Mouse (Mus musculus) megakaryocyte, adult 5-6 weeks (primary cell): ENCODE data around the gene Cd164l2. TPM values are rescaled to one million over a fixed set of nuclear protein-coding genes. Genes with fewer than 3 reads are reported as not detected.

ENCODE experiments used
- ATAC-seq: 2 replicates; pipeline ENCODE4 v1.8.0; 2016; ENCODE audit warnings: mild to moderate bottlenecking, inconsistent platforms; ENCODE audit not compliant: poor library complexity, severe bottlenecking
- total RNA-seq, 2 experiments: library from RNA; stranded (forward) in 1 of 2; stranded (reverse) in 1 of 2; fragments of 153-499, 151-499 nt in 1 of 2; fragments of 221-1000, 200-1000 nt in 1 of 2; gene quantifications; 2 replicates each; pipeline versions ENCODE4 v1.2.3 to v1.2.4; 2015 to 2017

Gene Cd164l2
- total RNA-seq, 2 experiments from 2014 or later: not detected

GRCm38 (mm10) chr4:133217641-133218040 is 5.7 kb downstream of the Cd164l2 start:
- peak; percentile 57 for ATAC-seq

DNA sequence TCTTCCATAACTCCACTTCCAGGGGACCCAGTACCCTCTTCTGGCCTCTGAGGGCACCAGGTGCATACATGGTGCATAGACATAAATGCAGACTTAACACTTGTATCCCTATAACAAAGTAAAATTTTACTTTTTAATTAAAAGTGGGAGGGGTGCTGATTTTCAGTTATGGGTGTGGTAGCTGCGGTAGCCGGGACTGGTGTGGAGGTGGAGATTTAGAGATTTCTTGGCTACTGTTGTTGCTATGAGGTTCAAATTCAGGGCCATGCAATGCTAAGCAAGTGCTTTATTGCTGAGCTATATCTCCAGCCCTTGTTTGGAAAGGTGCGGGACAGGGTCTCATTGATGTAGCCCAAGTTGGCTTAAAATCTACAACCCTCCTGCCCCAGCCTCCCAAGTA is 6.8 kb downstream of the Cd164l2 start:
- ATAC-seq: no peak

- no peak for ATAC-seq
Measured at GRCm38 (mm10) chr4:133220656-133221055, 8.7 kb downstream of the Cd164l2 start.

DNA sequence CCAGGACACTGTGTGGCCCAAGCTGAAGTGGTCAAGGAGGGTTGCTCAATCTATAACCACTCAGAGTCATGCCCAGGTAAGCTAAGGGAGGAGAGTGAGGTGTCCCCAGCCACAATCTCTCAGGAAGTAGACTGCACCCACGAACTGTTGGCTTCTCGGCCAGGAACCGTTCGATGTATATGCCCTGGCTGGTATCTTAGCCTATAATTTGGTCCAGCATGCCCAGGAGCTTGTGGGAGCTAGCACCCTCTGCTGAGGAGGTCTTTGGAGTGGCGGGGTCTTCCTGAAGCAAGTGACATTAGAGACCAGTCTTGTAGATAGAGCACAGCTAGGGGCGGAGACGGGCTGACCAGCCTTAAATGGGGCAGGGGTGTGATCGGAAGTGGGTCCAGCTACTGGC is 9.8 kb downstream of the Cd164l2 start:
- no peak for ATAC-seq

DNA sequence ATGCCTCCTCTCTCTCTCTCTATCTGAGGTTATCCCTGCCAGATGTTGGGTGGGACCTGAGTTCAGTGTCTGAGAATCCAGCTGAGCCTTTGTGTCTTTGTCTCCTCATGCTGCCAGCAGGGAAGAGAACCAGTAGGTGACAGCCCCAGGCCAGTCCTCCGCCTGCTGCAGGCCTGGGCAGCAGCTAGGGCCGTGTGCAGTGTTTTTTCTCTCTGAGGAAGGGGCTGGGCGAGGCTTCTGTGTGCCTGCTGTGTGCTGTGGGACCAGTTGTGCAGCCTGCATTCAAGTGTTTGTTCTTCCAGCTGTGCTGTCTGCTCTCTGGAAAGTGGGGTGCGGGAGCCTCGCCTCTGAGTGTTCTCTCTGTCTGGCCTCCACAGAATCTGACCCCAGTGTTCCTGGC is 11.9 kb downstream of the Cd164l2 start:
- no peak for ATAC-seq

GRCm38 (mm10) chr4:133226073-133226472 is 14.1 kb downstream of the Cd164l2 start:
- no peak for ATAC-seq

DNA sequence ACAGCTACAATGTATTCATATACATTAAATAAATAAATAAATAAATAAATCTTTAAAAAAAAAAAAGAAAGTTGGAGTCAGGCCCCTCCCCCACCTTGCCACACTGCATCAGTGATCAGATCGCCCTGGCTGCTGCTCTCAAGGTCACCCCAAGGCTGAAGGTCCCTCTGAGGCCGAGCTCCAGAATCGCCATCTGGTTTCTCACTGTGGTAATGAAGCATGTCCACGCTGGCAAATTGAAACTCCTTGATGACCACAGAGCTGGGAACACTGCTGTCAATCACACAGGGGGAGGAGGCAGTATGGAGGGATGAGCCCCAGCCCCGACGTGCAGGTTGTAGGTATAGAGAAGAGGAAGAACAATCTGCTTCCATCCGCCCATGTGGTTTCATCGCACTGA is 15.7 kb downstream of the Cd164l2 start:
- no peak for ATAC-seq

DNA sequence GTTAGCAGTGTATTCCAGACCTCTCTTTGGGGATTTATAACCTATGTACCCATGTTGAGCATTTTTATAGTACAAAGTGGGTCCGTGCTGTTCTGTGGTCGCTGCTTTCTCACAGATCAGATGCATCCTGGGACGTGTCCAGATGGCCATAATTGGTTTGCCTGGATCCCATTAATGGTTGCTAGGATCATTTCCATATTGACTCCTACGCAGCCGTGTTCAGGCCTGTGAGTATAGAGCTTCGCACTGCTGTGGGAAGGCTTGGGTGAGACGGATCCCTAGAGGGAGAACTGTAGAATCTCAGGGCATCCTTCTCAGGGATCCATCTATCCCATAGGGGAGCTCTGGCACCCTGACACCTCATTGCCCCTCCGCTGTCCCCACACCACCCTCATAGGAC is 17.7 kb downstream of the Cd164l2 start:
- ATAC-seq: no peak

DNA sequence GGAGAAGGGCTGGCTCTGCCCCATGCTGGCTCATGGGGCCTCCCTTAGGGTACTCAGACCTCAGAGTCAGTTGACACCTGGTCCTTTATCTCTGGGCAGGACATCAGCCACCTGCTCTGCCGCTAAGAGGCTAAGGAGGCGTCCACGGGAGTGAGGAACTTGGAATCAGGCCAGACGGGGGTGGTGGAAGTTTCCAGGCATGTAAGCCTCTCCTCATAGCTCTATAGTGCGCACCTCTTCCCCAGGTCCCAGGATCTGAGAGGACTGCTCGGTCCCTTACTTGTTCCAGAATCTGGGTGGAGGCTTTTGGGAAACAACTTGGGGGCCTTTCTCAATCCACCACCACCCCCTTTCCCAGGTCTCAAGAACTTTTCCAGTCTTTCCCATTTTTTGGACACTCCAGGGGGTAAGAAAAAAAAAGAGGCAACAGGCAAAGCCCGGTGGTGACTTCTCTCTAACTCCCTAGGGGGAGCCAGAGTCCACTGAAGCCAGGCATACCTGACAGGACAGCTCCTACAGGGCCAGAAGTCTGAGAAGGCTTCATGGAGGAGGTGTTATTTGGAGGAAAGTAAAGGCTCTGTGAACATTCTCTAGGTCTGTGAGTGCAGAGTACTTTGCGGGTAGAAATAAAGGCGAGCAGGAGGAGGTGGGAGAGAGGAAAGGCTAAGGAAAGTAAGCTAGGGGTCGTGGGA is 21.5 kb downstream of the Cd164l2 start:
- peak; percentile 69 for ATAC-seq

- no peak for ATAC-seq
Measured at GRCm38 (mm10) chr4:133234771-133235170, 22.8 kb downstream of the Cd164l2 start.

DNA sequence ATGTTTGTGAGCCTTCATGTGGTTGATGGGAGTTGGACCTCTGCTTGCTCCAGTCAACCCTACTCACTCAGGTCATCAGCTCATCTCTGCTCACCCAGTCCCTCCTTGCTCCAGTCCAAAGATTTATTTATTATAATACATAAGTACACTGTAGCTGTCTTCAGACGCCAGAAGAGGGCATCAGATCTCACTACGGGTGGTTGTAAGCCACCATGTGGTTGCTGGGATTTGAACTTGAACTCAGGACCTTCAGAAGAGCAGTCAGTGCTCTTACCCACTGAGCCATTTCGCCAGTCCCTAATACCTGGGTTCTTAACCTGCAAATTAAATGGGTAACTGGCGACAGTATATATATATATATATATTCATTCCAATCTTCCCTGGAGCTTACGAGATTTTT is 23.5 kb downstream of the Cd164l2 start:
- no peak for ATAC-seq

GRCm38 (mm10) chr4:133237911-133238310 is 26.0 kb downstream of the Cd164l2 start:
- peak; percentile 43 for ATAC-seq

DNA sequence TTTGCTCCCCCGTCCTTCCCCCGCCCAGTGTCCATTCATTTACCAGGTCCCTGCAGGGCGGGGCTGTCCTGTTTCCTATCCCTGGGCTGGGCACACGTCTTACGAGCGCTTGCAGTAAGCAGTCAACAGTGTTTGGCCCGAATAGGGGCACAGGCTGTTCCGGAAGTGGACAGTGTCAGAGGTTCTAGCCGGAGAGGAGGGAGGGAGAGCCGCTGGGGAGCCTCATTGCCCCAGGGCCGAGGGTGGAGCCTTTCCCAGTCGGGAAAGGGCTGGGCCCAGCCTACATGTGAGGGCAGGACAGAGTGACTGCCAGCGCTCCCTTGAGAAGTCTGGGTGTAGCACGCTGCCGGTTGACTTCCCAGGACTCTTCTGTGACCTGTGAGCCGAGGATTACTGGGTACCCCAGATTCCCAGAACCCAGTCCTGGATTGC is 28.6 kb downstream of the Cd164l2 start, which contains the start of gene Map3k6:
Gene Map3k6, plus strand, starts transcription at position 329 of the 432 bp plus-strand sequence.
- ATAC-seq: peak; percentile 68

- peak; percentile 81 for ATAC-seq
Measured at GRCm38 (mm10) chr4:133240934-133241908, 29.3 kb downstream of the Cd164l2 start.

DNA sequence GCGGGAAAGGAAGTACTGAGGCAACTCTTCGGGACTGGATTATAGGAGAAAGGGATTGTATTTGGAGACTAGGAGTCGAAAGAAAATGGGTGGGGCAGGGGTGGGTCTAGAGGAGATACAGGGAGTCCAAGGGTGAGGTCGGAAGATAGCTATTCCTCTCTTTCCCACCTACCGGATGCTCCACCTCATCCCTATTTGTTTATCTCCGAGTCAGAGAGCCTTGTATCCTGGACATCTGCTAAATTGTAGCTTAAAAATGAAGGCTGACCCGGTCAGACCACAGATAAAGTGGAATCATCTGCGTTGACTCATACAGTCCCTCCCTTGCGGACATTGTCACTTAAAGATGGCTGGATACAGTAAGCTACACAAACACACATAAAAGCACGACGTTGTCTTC is 30.0 kb downstream of the Cd164l2 start:
- no peak for ATAC-seq

DNA sequence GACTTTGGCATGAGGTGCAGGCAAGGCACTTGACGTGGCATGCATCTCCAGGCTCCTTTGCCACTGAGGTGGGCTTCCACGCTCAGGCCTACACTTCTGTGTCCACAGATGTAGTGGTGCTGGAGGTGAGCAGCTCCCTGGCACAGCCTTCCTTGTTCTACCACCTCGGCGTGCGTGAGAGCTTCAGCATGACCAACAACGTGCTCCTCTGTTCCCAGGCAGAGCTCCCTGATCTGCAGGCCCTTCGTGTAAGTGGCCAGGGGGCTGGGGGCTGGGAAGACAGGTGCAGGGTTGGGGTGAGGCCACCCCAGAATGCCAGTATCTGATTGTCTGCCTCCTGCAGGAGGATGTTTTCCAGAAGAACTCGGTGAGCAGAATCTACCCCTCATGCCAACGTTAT is 30.8 kb downstream of the Cd164l2 start:
- ATAC-seq: no peak

GRCm38 (mm10) chr4:133243538-133243937 is 31.6 kb downstream of the Cd164l2 start:
- no peak for ATAC-seq

GRCm38 (mm10) chr4:133244289-133244688 is 32.4 kb downstream of the Cd164l2 start:
- ATAC-seq: no peak

DNA sequence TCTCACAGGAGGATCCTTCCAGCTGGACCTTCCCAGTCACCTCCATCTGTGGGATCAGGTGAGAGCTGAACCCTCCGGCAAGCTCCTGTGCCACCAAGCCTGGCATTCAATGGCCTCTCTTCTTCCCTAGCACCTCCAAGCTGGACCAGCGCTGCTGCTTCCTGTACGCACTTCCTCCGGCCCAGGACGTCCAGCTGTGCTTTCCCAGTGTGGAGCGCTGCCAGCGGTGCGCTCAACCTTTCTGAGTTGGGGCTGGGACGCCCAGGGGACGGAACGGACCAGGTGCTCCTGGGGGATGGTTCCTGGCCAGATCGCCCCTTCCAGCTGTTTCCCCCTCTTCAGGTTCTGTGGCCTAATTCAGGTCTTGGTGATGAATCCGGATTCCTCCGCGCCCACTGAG is 35.1 kb downstream of the Cd164l2 start:
- no peak for ATAC-seq

DNA sequence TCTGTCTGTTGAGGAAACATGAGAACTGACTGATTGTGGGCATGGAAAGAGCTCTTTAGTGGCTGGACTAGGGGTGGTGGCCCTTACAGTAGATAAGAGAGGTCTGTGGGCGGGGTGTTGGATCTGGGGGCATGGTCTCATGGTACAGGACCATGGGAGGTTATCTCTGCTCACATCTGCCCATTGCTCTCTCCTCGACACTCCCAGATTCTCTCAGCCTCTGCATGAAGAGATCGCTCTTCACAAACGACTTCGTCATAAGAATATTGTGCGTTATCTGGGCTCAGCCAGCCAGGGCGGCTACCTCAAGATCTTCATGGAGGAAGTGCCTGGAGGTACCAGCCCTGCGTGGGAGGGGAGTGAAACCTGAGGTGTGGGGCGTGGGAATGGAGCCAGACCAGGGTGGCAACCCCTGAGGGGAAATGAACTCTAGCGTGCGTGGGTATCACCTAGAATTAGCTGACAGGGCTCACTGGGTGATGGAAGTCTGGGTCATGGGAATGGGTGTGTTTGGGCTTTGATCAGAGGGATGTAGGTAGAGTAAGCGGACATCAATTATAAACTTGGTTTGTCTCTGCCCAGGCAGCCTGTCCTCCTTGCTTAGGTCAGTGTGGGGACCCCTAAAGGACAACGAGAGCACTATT is 36.0 kb downstream of the Cd164l2 start:
- peak; percentile 49 for ATAC-seq

DNA sequence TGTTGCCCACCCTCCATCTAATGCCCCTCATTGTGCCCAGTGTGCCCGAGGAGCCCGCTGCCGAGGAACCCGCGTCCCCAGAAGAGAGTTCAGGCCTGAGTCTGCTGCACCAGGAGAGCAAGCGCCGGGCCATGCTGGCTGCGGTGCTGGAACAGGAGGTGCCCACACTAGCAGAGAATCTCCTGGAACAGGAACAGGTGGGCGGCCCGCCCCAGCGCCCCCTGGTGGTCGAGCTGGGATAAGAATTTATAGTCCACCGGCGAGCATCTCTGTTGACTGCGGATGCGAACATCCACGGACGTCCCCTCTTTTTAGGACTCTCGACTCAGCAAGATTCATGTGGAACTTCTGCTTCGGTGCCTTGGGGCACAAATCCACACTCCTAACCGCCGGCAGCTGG is 38.7 kb downstream of the Cd164l2 start:
- ATAC-seq: peak; percentile 77
